Mouse (Mus musculus) lung, adult 2 months (tissue): Measurements from ENCODE around the gene Tmem210. TPM values are rescaled to one million over a fixed set of nuclear protein-coding genes. Genes with fewer than 3 reads are reported as not detected.

Source experiments
- DNase-seq: peaks from one replicate; pipeline ENCODE4 v3.0.0; 2022
- H3K4me1 ChIP-seq: fragments of 200-500 bp; 2 replicates; pipeline ENCODE4 v1.6.1; 2011; ENCODE audit warnings: low read length; ENCODE audit not compliant: control insufficient read depth, insufficient read depth
- H3K4me3 ChIP-seq: fragments of 200-500 bp; replicated peaks from 2 replicates; pipeline ENCODE3; 2011; ENCODE audit warnings: low read depth, mild to moderate bottlenecking, control low read depth, low read length; ENCODE audit errors: extremely low read depth
- CTCF ChIP-seq: fragments of 200-500 bp; IDR thresholded peaks from 2 replicates; pipeline ENCODE4 v1.5.1; 2011; ENCODE audit warnings: mild to moderate bottlenecking, low read length, control low read depth; ENCODE audit not compliant: insufficient read depth
- POLR2A ChIP-seq: fragments of 200-500 bp; IDR thresholded peaks from 2 replicates; pipeline ENCODE4 v1.6.1; 2011; ENCODE audit warnings: low read depth, mild to moderate bottlenecking, control low read depth, low read length, borderline replicate concordance; ENCODE audit errors: extremely low read depth
- WGBS: fragments of 180-500 bp; shearing (Covaris S2); methylation state at CpG from one replicate; pipeline ENCODE4 v1.1.7; 2018; 5-methylcytosine and 5-hydroxymethylcytosine counted together
- polyA plus RNA-seq: library from polyadenylated mRNA; depleted of rRNA; stranded (reverse); fragments of >200 nt; gene quantifications from 2 replicates; pipeline ENCODE4 v1.2.3, GENCODE M21; 2012; rRNA removed

The Tmem210 gene
- polyA plus RNA-seq, 1 experiment = not detected

GRCm38 (mm10) chr2:25331470-25331869 lies 43.5 kb downstream of the Tmem210 start:
- 43% methylated on average over 9 of the region's 9 CpGs for WGBS
- no peak overlapping the region for H3K4me3 ChIP-seq
- TF ChIP-seq POLR2A = no peak
- H3K4me1 ChIP-seq = peaks cover 7% of the 10 kb centered on the region; the same call in 1 of the 2 replicates
- DNase-seq = no peak

GRCm38 (mm10) chr2:25332286-25333160 lies 44.6 kb downstream of the Tmem210 start, which contains the start of gene Man1b1:
TSS of gene Man1b1 (plus strand) at chr2:25332338.
- WGBS = under 1% methylated on average over 78 of the region's 78 CpGs
- H3K4me3 ChIP-seq = peak within 1 kb of the TSS; percentile 92
- DNase-seq = peak; percentile 99
- peaks cover 7% of the 10 kb centered on the region; the same call in 1 of the 2 replicates for H3K4me1 ChIP-seq
- peak; percentile 91; the same call in 1 of the 2 replicates for TF ChIP-seq POLR2A
- TF ChIP-seq CTCF = 0 out of 2 replicates have a peak, but pooled peaks have one; percentile 18

GRCm38 (mm10) chr2:25333569-25333968 lies 45.6 kb downstream of the Tmem210 start:
- TF ChIP-seq CTCF (no peak), POLR2A (no peak)
- Histone ChIP-seq H3K4me1 (peaks cover 7% of the 10 kb centered on the region; the same call in 1 of the 2 replicates), H3K4me3 (no peak overlapping the region)
- DNase-seq = no peak
- 86% methylated on average over 2 of the region's 2 CpGs for WGBS

GRCm38 (mm10) chr2:25338303-25338702 lies 50.4 kb downstream of the Tmem210 start:
- peaks cover 4% of the 10 kb centered on the region; the same call in 1 of the 2 replicates for H3K4me1 ChIP-seq
- 76% methylated on average over 6 of the region's 6 CpGs for WGBS
- TF ChIP-seq CTCF = no peak
- TF ChIP-seq POLR2A = no peak
- DNase-seq = no peak
- H3K4me3 ChIP-seq = no peak overlapping the region

Other genes with a start within 250 kb of the Tmem210 start
- gene Nsmf, start 233.8 kb upstream of the Tmem210 start, polyA plus RNA-seq = 124 and 135 TPM in 2 replicates
- 2.0 and 2.6 TPM in 2 replicates for gene Entpd8, start 207.8 kb upstream of the Tmem210 start, polyA plus RNA-seq
- gene Noxa1, start 193.0 kb upstream of the Tmem210 start, polyA plus RNA-seq = 2.1 and 2.4 TPM in 2 replicates
- gene Nrarp, start 107.4 kb upstream of the Tmem210 start, polyA plus RNA-seq = 46.0 and 69.2 TPM in 2 replicates
- 52.8 and 54.9 TPM in 2 replicates for gene Tor4a, start 91.3 kb upstream of the Tmem210 start, polyA plus RNA-seq
- 58.0 and 94.5 TPM in 2 replicates for gene Nelfb, start 76.7 kb upstream of the Tmem210 start, polyA plus RNA-seq
- gene Stpg3, start 73.5 kb upstream of the Tmem210 start, polyA plus RNA-seq = not detected in 2 replicates
- 0.17 TPM in 1 of 2 replicates, not detected in the other for gene Fam166a, start 69.4 kb upstream of the Tmem210 start, polyA plus RNA-seq
- 490 and 623 TPM in 2 replicates for gene Tubb4b, start 63.4 kb upstream of the Tmem210 start, polyA plus RNA-seq
- not detected in 2 replicates for gene Slc34a3, start 53.8 kb upstream of the Tmem210 start, polyA plus RNA-seq
- gene Rnf224, start 51.4 kb upstream of the Tmem210 start, polyA plus RNA-seq = 0.76 TPM in 1 of 2 replicates, not detected in the other
- 14.1 and 28.6 TPM in 2 replicates for gene Rnf208, start 45.9 kb upstream of the Tmem210 start, polyA plus RNA-seq
- 120 TPM in 1 of 2 replicates, not detected in the other for gene Cysrt1, start 45.7 kb upstream of the Tmem210 start, polyA plus RNA-seq
- gene AL732309.1, start 41.3 kb upstream of the Tmem210 start, polyA plus RNA-seq = 15.0 and 20.9 TPM in 2 replicates
- gene Tmem203, start 32.7 kb upstream of the Tmem210 start, polyA plus RNA-seq = 53.5 and 54.5 TPM in 2 replicates
- 17.4 and 24.3 TPM in 2 replicates for gene Tprn, start 25.5 kb upstream of the Tmem210 start, polyA plus RNA-seq
- gene Ssna1, start 15.7 kb upstream of the Tmem210 start, polyA plus RNA-seq = 41.6 and 49.5 TPM in 2 replicates
- 82.1 and 133 TPM in 2 replicates for gene Anapc2, start 15.7 kb upstream of the Tmem210 start, polyA plus RNA-seq
- 52.8 and 59.6 TPM in 2 replicates for gene Lrrc26, start 1.8 kb downstream of the Tmem210 start, polyA plus RNA-seq
- gene Grin1, start 31.0 kb downstream of the Tmem210 start, polyA plus RNA-seq = 0.46 and 0.52 TPM in 2 replicates
- 14.4 and 18.1 TPM in 2 replicates for gene Man1b1, start 44.2 kb downstream of the Tmem210 start, polyA plus RNA-seq
- gene Dpp7, start 68.2 kb downstream of the Tmem210 start, polyA plus RNA-seq = 33.6 and 36.4 TPM in 2 replicates
- gene Uap1l1, start 77.5 kb downstream of the Tmem210 start, polyA plus RNA-seq = 59.5 and 65.3 TPM in 2 replicates
- gene Sapcd2, start 84.2 kb downstream of the Tmem210 start, polyA plus RNA-seq = 5.5 and 6.3 TPM in 2 replicates
- gene Entpd2, start 107.7 kb downstream of the Tmem210 start, polyA plus RNA-seq = 18.4 and 18.6 TPM in 2 replicates
- 166 and 185 TPM in 2 replicates for gene Npdc1, start 111.2 kb downstream of the Tmem210 start, polyA plus RNA-seq
- gene Fut7, start 135.1 kb downstream of the Tmem210 start, polyA plus RNA-seq = 2.1 and 3.0 TPM in 2 replicates
- gene Abca2, start 140.6 kb downstream of the Tmem210 start, polyA plus RNA-seq = 52.4 and 61.5 TPM in 2 replicates
- 1,602 and 1,847 TPM in 2 replicates for gene Clic3, start 168.7 kb downstream of the Tmem210 start, polyA plus RNA-seq
- gene Paxx, start 172.9 kb downstream of the Tmem210 start, polyA plus RNA-seq = 74.6 and 76.0 TPM in 2 replicates
- 0.62 and 0.80 TPM in 2 replicates for gene Ptgds, start 181.9 kb downstream of the Tmem210 start, polyA plus RNA-seq
- gene Lcn12, start 205.8 kb downstream of the Tmem210 start, polyA plus RNA-seq = not detected in 2 replicates
- 23.1 and 37.4 TPM in 2 replicates for gene Fbxw5, start 212.6 kb downstream of the Tmem210 start, polyA plus RNA-seq
- gene C8g, start 213.6 kb downstream of the Tmem210 start, polyA plus RNA-seq = 2.5 and 2.7 TPM in 2 replicates